Comparison of ENCODE assay signal across 10 mouse cellular contexts in the genomic region with DNA sequence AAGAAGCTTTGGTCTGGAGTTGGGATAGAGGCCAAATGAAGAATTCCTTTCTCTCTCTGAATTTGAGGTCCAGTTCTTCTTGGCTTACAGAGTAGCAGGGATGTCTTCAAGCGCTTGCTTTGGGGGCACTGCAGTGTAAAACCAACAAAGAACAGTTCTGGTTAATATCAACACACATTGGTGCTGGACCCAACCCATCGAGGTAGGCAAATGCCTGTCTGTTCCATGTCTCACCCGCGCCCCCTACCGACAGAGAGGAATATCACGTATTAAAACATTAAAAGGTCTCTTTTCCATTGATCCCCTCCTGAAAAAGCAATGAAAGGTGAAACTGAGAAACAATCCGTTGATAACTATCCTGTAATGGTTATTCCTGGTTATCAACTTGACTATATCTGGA. TPM values are rescaled to one million over a fixed set of nuclear protein-coding genes. Genes with fewer than 3 reads are reported as not detected.
DNase-seq lines count a peak whose midpoint lies in the region; ATAC-seq and TF ChIP-seq lines count a peak whose summit lies in the region.
"Had no signal": no experiment of that assay in that cellular context is flagged by ENCODE, and none has a peak within 500 bp of the region (broad histone marks: within the 10 kb centered on the region; RNA-seq: fewer than 3 reads in every experiment).

No protein-coding gene starts in this region.

- 4% methylated on average over 7 of the region's 7 CpGs for WGBS in kidney, adult 2 months
- 6% methylated on average over 7 of the region's 7 CpGs for WGBS in kidney, embryonic 16.5 days
- WGBS in liver, adult 2 months: 2% methylated on average over 7 of the region's 7 CpGs

- no peaks in the 10 kb centered on the region for H3K4me1 ChIP-seq in kidney, adult 2 months (ENCODE audit: control insufficient read depth, insufficient read depth, low read length)
- H3K4me1 ChIP-seq in kidney, embryonic 16.5 days (ENCODE audit: insufficient read depth, low read length): no peaks in the 10 kb centered on the region
- H3K4me1 ChIP-seq in liver, adult 2 months (ENCODE audit: control insufficient read depth, insufficient read depth, low read length): no peaks in the 10 kb centered on the region
- H3K4me1 ChIP-seq: embryonic facial prominence, embryonic 15.5 days; neural tube, embryonic 12.5 days had no signal

- no peak overlapping the region for H3K4me3 ChIP-seq in kidney, adult 2 months (ENCODE audit: insufficient read depth, low read depth, low read length)
- H3K4me3 ChIP-seq in kidney, embryonic 16.5 days (ENCODE audit: low read length): no peak overlapping the region
- H3K4me3 ChIP-seq in liver, adult 2 months (ENCODE audit: insufficient read depth, low read depth, low read length): no peak overlapping the region
- H3K4me3 ChIP-seq: embryonic facial prominence, embryonic 15.5 days; neural tube, embryonic 12.5 days had no signal

- no peaks in the 10 kb centered on the region for H3K9me3 ChIP-seq in kidney, embryonic 16.5 days (ENCODE audit: low read length)
- H3K9me3 ChIP-seq: embryonic facial prominence, embryonic 15.5 days; neural tube, embryonic 12.5 days had no signal

- H3K27me3 ChIP-seq in kidney, adult 2 months (replicated peaks; ENCODE audit: control insufficient read depth, insufficient read depth, low read length): no peaks in the 10 kb centered on the region
- no peaks in the 10 kb centered on the region for H3K27me3 ChIP-seq in kidney, embryonic 16.5 days (ENCODE audit: insufficient read depth, low read length)
- no peaks in the 10 kb centered on the region for H3K27me3 ChIP-seq in liver, adult 2 months (ENCODE audit: control insufficient read depth, insufficient read depth, low read length)
- H3K27me3 ChIP-seq: embryonic facial prominence, embryonic 15.5 days; neural tube, embryonic 12.5 days had no signal

- H3K36me3 ChIP-seq in kidney, adult 2 months (ENCODE audit: control insufficient read depth, insufficient read depth, low read length): no peaks in the 10 kb centered on the region
- H3K36me3 ChIP-seq in kidney, embryonic 16.5 days (ENCODE audit: insufficient read depth, low read length): no peaks in the 10 kb centered on the region
- H3K36me3 ChIP-seq in liver, adult 2 months (ENCODE audit: control insufficient read depth, insufficient read depth, low read length): no peaks in the 10 kb centered on the region
- H3K36me3 ChIP-seq: embryonic facial prominence, embryonic 15.5 days; neural tube, embryonic 12.5 days had no signal

- no peak overlapping the region for H3K9ac ChIP-seq in kidney, embryonic 16.5 days (replicated peaks; ENCODE audit: low read length)
- no peak overlapping the region for H3K9ac ChIP-seq in liver, adult 2 months (ENCODE audit: low read depth, low read length)
- H3K9ac ChIP-seq: embryonic facial prominence, embryonic 15.5 days; neural tube, embryonic 12.5 days had no signal

- no peak overlapping the region for H3K4me2 ChIP-seq in kidney, embryonic 16.5 days (replicated peaks; ENCODE audit: low read depth, low read length)
- H3K4me2 ChIP-seq: embryonic facial prominence, embryonic 15.5 days; neural tube, embryonic 12.5 days had no signal

- ATAC-seq in kidney, embryonic 16.5 days (ENCODE audit: low FRiP score, low TSS enrichment): no peak

- TF ChIP-seq POLR2A in kidney, adult 2 months (IDR thresholded peaks at IDR 0.05; ENCODE audit: low read depth, low read length): no peak
- no peak for TF ChIP-seq POLR2A in liver, adult 2 months (IDR thresholded peaks at IDR 0.05; ENCODE audit: extremely low read depth, insufficient read depth, low read length)

- peak; percentile 86 for DNase-seq in kidney, adult 2 months
- DNase-seq in c-Kit-negative CD71-positive TER-119-positive erythroid progenitor cells, embryonic 14.5 days (ENCODE audit: low read depth, low spot score): peak; percentile 80
- peak; percentile 62 to 71 for DNase-seq in frontal cortex, postnatal 25 days (ENCODE audit: low spot score in 2 of 2)
- peak; percentile 84 for DNase-seq in kidney, adult 9 months
- peak; percentile 58 for DNase-seq in liver, adult 2 months (ENCODE audit: extremely low read depth, low read depth, low spot score)
- DNase-seq in ovary, postnatal 14 days (ENCODE audit: low spot score): peak; percentile 68
- DNase-seq in thymus, postnatal 0 days (ENCODE audit: low spot score): peak; percentile 69

- H3K27ac ChIP-seq in kidney, adult 2 months (ENCODE audit: insufficient read depth, low read depth, low read length): no peak overlapping the region
- H3K27ac ChIP-seq in kidney, embryonic 16.5 days (ENCODE audit: low read length): no peak overlapping the region
- H3K27ac ChIP-seq in liver, adult 2 months (replicated peaks; ENCODE audit: insufficient read depth, low read depth, low read length): no peak overlapping the region
- H3K27ac ChIP-seq: embryonic facial prominence, embryonic 15.5 days; neural tube, embryonic 12.5 days had no signal

- TF ChIP-seq CTCF in kidney, adult 2 months (conservative IDR thresholded peaks at IDR 0.05; ENCODE audit: insufficient read depth, insufficient read length, low read depth, low read length): peak; percentile 88
- TF ChIP-seq CTCF in liver, adult 2 months (IDR thresholded peaks at IDR 0.05; ENCODE audit: low read depth, low read length): peak; percentile 85

- H3K79me2 ChIP-seq in liver, adult 2 months (ENCODE audit: control insufficient read depth, insufficient read depth, low read length): no peaks in the 10 kb centered on the region

RNA-seq across cellular contexts. Expression of a gene that starts 7.9 kb away (rescaled TPM):
- 18.4 and 20.9 TPM in 2 replicates for polyA plus RNA-seq in kidney, adult 2 months (2012; rRNA removed)
- polyA plus RNA-seq in kidney, embryonic 16.5 days (2015; fragmentation: Nextera tagmentation; extraction: Ambion mirVana): 32.6 and 33.2 TPM in 2 replicates
- 11.4 and 13.1 TPM in 2 replicates for total RNA-seq in liver, adult 2 months (2014; rRNA removed)
- 8.3 and 11.8 TPM in 2 replicates for polyA plus RNA-seq in liver, adult 2 months (2012; rRNA removed)
- 20.7 and 20.8 TPM in 2 replicates for polyA plus RNA-seq in thymus, postnatal 0 days (2015; fragmentation: Nextera tagmentation; extraction: Ambion mirVana)

RNA-seq across cellular contexts. Expression of a gene that starts 19.0 kb away (rescaled TPM):
- polyA plus RNA-seq in kidney, adult 2 months (2012; rRNA removed): 2.4 and 4.3 TPM in 2 replicates
- 5.9 and 6.3 TPM in 2 replicates for polyA plus RNA-seq in kidney, embryonic 16.5 days (2015; fragmentation: Nextera tagmentation; extraction: Ambion mirVana)
- total RNA-seq in liver, adult 2 months (2014; rRNA removed): 2.0 and 2.8 TPM in 2 replicates
- polyA plus RNA-seq in liver, adult 2 months (2012; rRNA removed): 3.6 and 4.0 TPM in 2 replicates
- 4.2 TPM in 2 replicates for polyA plus RNA-seq in thymus, postnatal 0 days (2015; fragmentation: Nextera tagmentation; extraction: Ambion mirVana)

RNA-seq across cellular contexts. Expression of a gene that starts 53.2 kb away (rescaled TPM):
- 29.2 and 30.9 TPM in 2 replicates for polyA plus RNA-seq in kidney, adult 2 months (2012; rRNA removed)
- polyA plus RNA-seq in kidney, embryonic 16.5 days (2015; fragmentation: Nextera tagmentation; extraction: Ambion mirVana): 33.4 and 35.1 TPM in 2 replicates
- 19.8 and 26.6 TPM in 2 replicates for total RNA-seq in liver, adult 2 months (2014; rRNA removed)
- polyA plus RNA-seq in liver, adult 2 months (2012; rRNA removed): 28.9 and 34.3 TPM in 2 replicates
- 27.8 and 39.5 TPM in 2 replicates for polyA plus RNA-seq in thymus, postnatal 0 days (2015; fragmentation: Nextera tagmentation; extraction: Ambion mirVana)
